Mouse (Mus musculus): ENCODE data around the gene Slc22a3.

GRCm38 (mm10) chr17:12472547-12472946, 35.0 kb downstream of the Slc22a3 start:
- TF ChIP-seq CTCF (IDR thresholded peaks at IDR 0.05 in 2 of 3, conservative IDR thresholded peaks at IDR 0.05 in 1 of 3; ENCODE audit: control insufficient read depth in 1 of 3, insufficient read depth in 1 of 3, low read depth in 2 of 3, low read length in 3 of 3, poor library complexity in 1 of 3, severe bottlenecking in 1 of 3), result no peak
- no peak for TF ChIP-seq POLR2AphosphoS5 (IDR thresholded peaks at IDR 0.05; ENCODE audit: borderline replicate concordance, low read depth, low read length)
